Mouse (Mus musculus) erythroblast, embryonic 14.5 days (primary cell): ENCODE results near the gene Ccp110.

Source experiments
- GATA1 ChIP-seq: IDR thresholded peaks from 2 replicates; pipeline ENCODE4 v1.6.1; 2012; ENCODE audit warnings: low read length, inconsistent platforms, mixed read lengths
- TAL1 ChIP-seq: IDR thresholded peaks from 3 replicates; pipeline ENCODE4 v1.6.1; 2012; ENCODE audit warnings: low read length, inconsistent platforms, mixed read lengths

- TF ChIP-seq TAL1 (no peak), GATA1 (no peak)
Measured at GRCm38 (mm10) chr7:118691287-118691686, 21.1 kb upstream of the Ccp110 start.
